Mouse (Mus musculus): ENCODE results near the gene Enox1.

DNA sequence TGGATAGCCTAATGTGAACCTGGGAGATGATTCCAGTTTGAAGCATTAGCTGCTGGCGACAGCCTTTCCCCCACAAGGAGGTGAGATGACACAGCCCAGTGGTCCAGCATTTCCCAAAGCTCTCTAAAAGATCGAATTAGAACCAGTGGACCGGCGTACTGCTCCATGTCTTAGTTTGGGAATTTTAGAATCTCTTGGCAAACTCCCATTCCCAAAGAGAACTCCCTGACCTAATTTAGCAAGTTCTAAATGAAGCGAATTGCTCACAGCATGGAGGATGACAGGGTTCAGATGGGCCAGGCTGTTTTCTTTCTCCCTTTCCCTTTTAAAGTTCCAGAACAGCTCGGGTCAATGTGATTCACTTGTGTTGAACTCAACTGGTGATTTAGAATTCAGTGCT lies 264.5 kb downstream of the Enox1 start:
- TF ChIP-seq GATA1 (IDR thresholded peaks at IDR 0.05; ENCODE audit: low read length) (no peak), TAL1 (IDR thresholded peaks at IDR 0.05; ENCODE audit: low read length) (no peak)
